Mouse (Mus musculus): ENCODE data around the gene Msh4. TPM values are rescaled to one million over a fixed set of nuclear protein-coding genes. Genes with fewer than 3 reads are reported as not detected.

The Msh4 gene
- polyA plus RNA-seq, 1 experiment from 2014 or later: 0.10 TPM

DNA sequence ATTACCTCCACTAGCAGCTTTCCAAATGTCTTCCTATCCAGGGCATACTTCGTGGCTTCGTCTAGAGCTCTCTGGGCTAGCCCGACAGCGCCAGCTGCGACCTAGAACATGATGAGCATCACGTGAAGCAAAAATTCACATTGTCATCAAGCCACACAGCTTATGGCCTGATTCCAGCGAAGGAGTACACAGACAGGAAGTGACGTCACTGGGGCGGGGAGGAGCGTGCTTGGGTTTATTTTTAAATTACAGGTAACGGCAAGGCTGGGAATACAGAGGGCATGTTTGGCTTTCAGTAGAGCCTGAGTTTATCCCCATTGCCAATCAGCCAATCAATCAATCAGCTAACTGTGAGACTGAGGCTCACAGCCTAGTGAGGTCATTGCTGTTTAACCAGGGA lies 23.6 kb upstream of the Msh4 start:
- 96% methylated on average over 11 of the region's 11 CpGs for WGBS
- H3K27me3 ChIP-seq (ENCODE audit: insufficient read depth, poor library complexity, severe bottlenecking): no peaks in the 10 kb centered on the region
- no peak for DNase-seq (ENCODE audit: low spot score)
- no peaks in the 10 kb centered on the region for H3K4me1 ChIP-seq (replicated peaks)
- H3K27ac ChIP-seq: no peak overlapping the region
- no peak overlapping the region for H3K4me3 ChIP-seq
- H3K36me3 ChIP-seq: peaks cover 84% of the 10 kb centered on the region
- H3K9me3 ChIP-seq: no peaks in the 10 kb centered on the region

GRCm38 (mm10) chr3:153926333-153926732 lies 20.4 kb upstream of the Msh4 start:
- Histone ChIP-seq H3K9me3 (no peaks in the 10 kb centered on the region), H3K4me1 (replicated peaks) (no peaks in the 10 kb centered on the region), H3K27me3 (ENCODE audit: insufficient read depth, poor library complexity, severe bottlenecking) (no peaks in the 10 kb centered on the region), H3K27ac (no peak overlapping the region), H3K36me3 (peaks cover 78% of the 10 kb centered on the region), H3K4me3 (no peak overlapping the region)
- no peak for DNase-seq (ENCODE audit: low spot score)
- WGBS: 91% methylated on average over 7 of the region's 7 CpGs

- WGBS: 94% methylated on average over 10 of the region's 10 CpGs
- no peak for DNase-seq (ENCODE audit: low spot score)
- Histone ChIP-seq H3K27me3 (ENCODE audit: insufficient read depth, poor library complexity, severe bottlenecking) (no peaks in the 10 kb centered on the region), H3K27ac (no peak overlapping the region), H3K9me3 (no peaks in the 10 kb centered on the region), H3K36me3 (peaks cover 42% of the 10 kb centered on the region), H3K4me1 (replicated peaks) (no peaks in the 10 kb centered on the region), H3K4me3 (no peak overlapping the region)
Measured at GRCm38 (mm10) chr3:153921147-153921910, 15.4 kb upstream of the Msh4 start.

DNA sequence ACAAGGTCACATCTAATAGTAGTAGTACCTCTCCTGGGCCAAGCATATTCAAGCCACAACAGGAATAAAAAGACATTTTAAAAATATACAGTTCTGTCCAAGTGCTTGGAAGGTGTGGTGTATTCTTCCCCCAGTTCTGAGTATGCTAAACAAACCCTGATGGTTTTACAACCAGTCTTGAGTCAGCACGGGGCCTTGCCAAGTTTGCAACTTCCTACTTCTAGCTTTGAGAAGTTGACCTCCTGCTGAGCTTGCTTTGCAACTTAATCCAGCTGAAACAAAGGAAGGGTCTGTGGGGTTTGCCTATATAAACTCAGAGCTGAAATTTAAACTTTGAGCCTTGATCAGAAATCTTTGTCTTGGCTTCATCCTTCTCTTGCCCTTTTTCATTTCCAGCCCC lies 11.3 kb upstream of the Msh4 start:
- Histone ChIP-seq H3K36me3 (peaks cover 13% of the 10 kb centered on the region), H3K4me3 (no peak overlapping the region), H3K4me1 (replicated peaks) (peaks cover 11% of the 10 kb centered on the region; the same call in 1 of the 2 replicates), H3K27ac (no peak overlapping the region), H3K27me3 (ENCODE audit: insufficient read depth, poor library complexity, severe bottlenecking) (no peaks in the 10 kb centered on the region), H3K9me3 (no peaks in the 10 kb centered on the region)
- WGBS: 14% methylated on average over 1 of the region's 1 CpGs
- no peak for DNase-seq (ENCODE audit: low spot score)

GRCm38 (mm10) chr3:153913510-153914243 lies 7.7 kb upstream of the Msh4 start:
- 64% methylated on average over 6 of the region's 6 CpGs for WGBS
- DNase-seq (ENCODE audit: low spot score): no peak
- Histone ChIP-seq H3K4me1 (replicated peaks) (peaks cover 43% of the 10 kb centered on the region), H3K27ac (peak overlapping the region; percentile 97), H3K27me3 (ENCODE audit: insufficient read depth, poor library complexity, severe bottlenecking) (no peaks in the 10 kb centered on the region), H3K9me3 (no peaks in the 10 kb centered on the region), H3K4me3 (peak overlapping the region; percentile 96), H3K36me3 (peaks cover 30% of the 10 kb centered on the region)

GRCm38 (mm10) chr3:153912546-153913509 lies 6.9 kb upstream of the Msh4 start, which contains the start of gene Rabggtb:
Rabggtb (minus strand) TSS chr3:153913009.
- 1% methylated on average over 65 of the region's 65 CpGs for WGBS
- no peaks in the 10 kb centered on the region for H3K27me3 ChIP-seq (ENCODE audit: insufficient read depth, poor library complexity, severe bottlenecking)
- H3K4me3 ChIP-seq: peak within 1 kb of the TSS; percentile 96
- peaks cover 46% of the 10 kb centered on the region for H3K4me1 ChIP-seq (replicated peaks)
- peak within 1 kb of the TSS; percentile 97 for H3K27ac ChIP-seq
- H3K9me3 ChIP-seq: no peaks in the 10 kb centered on the region
- H3K36me3 ChIP-seq: peaks cover 39% of the 10 kb centered on the region
- peak; percentile 95 for DNase-seq (ENCODE audit: low spot score)

- Histone ChIP-seq H3K9me3 (no peaks in the 10 kb centered on the region), H3K27ac (peak overlapping the region; percentile 97), H3K27me3 (ENCODE audit: insufficient read depth, poor library complexity, severe bottlenecking) (no peaks in the 10 kb centered on the region), H3K4me3 (peak overlapping the region; percentile 96), H3K36me3 (peaks cover 47% of the 10 kb centered on the region), H3K4me1 (replicated peaks) (peaks cover 46% of the 10 kb centered on the region)
- WGBS: 5% methylated on average over 12 of the region's 12 CpGs
- no peak for DNase-seq (ENCODE audit: low spot score)
Measured at GRCm38 (mm10) chr3:153911882-153912440, 6.0 kb upstream of the Msh4 start.

DNA sequence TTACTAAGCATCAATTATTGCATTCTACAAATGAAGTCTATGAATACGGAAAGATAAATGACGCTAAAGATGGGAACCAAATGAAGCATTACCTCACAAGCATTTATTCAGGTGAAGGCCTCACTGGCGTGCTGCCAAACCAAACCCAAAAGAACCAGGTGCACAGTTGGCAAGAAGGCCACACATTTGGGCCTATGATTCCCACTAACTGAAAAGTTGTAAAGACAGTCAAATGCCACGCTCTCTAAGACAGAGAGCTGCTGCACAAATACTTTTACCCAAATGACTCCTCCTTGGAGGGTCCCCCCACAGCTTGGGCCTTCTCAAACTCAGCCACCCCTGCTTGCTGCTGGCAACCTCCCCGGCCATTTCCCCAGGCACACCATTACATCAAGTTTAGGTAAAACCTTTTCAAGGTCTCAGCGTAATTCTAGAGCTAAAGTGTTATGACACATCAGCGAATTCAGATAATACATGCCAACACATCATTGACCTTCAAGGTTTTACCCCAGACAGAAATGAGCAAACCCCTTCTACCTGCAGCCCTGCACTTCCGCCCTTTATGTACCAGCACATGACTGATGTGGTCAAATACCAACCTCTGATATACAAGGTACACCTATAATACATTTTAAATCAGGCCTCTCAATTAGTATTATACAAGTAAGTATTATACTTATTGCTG lies 5.4 kb upstream of the Msh4 start:
- H3K27me3 ChIP-seq (ENCODE audit: insufficient read depth, poor library complexity, severe bottlenecking): no peaks in the 10 kb centered on the region
- no peak for DNase-seq (ENCODE audit: low spot score)
- H3K9me3 ChIP-seq: no peaks in the 10 kb centered on the region
- H3K27ac ChIP-seq: peak overlapping the region; percentile 97
- peaks cover 53% of the 10 kb centered on the region for H3K36me3 ChIP-seq
- 49% methylated on average over 8 of the region's 8 CpGs for WGBS
- H3K4me3 ChIP-seq: peak overlapping the region; percentile 96
- peaks cover 46% of the 10 kb centered on the region for H3K4me1 ChIP-seq (replicated peaks)

DNA sequence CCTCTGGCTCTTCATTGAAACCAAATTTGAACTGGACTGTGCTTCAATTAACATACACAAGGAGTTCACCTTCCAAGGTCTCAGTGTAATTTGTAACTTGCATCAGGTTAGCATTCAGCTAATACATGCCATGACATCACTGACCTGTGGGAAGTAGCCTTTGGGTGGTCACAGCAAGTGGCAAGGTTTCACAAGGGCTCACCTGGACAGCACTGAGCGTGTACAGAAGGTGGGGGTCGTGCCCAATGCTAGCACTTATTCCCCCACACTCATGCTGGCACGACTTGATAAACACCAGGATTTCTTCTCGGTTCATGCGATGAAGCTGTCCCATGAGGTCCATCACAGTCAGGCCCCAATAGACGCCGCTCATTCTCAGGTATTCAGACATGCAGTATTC lies 4.6 kb upstream of the Msh4 start:
- peak overlapping the region; percentile 96 for H3K4me3 ChIP-seq
- peaks cover 62% of the 10 kb centered on the region for H3K36me3 ChIP-seq
- 82% methylated on average over 7 of the region's 7 CpGs for WGBS
- no peak for DNase-seq (ENCODE audit: low spot score)
- no peaks in the 10 kb centered on the region for H3K27me3 ChIP-seq (ENCODE audit: insufficient read depth, poor library complexity, severe bottlenecking)
- H3K9me3 ChIP-seq: no peaks in the 10 kb centered on the region
- no peak overlapping the region; the same call in 1 of the 2 replicates for H3K27ac ChIP-seq
- peaks cover 46% of the 10 kb centered on the region for H3K4me1 ChIP-seq (replicated peaks)

DNA sequence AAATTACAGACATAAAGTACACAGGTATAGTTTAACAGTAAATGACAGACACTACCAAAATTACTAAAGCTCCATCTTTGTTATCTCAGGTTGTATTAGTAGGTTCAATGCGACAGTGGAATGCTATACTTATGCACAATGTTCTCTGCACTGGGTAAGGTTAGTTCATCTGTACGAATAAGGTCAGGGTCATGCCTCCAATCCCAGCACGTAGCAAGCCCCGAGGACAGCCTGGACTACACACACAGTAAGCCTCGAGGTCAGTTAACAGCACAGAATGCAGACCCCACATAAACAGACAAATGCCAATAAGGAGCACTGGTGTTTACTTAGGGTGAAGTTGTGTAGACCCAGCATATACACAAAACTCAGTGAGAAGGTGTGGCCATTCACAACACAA lies 3.0 kb upstream of the Msh4 start:
- WGBS: 79% methylated on average over 5 of the region's 5 CpGs
- no peak for DNase-seq (ENCODE audit: low spot score)
- Histone ChIP-seq H3K36me3 (peaks cover 78% of the 10 kb centered on the region), H3K27me3 (ENCODE audit: insufficient read depth, poor library complexity, severe bottlenecking) (no peaks in the 10 kb centered on the region), H3K27ac (no peak overlapping the region), H3K4me1 (replicated peaks) (peaks cover 45% of the 10 kb centered on the region), H3K9me3 (no peaks in the 10 kb centered on the region), H3K4me3 (no peak overlapping the region)

DNA sequence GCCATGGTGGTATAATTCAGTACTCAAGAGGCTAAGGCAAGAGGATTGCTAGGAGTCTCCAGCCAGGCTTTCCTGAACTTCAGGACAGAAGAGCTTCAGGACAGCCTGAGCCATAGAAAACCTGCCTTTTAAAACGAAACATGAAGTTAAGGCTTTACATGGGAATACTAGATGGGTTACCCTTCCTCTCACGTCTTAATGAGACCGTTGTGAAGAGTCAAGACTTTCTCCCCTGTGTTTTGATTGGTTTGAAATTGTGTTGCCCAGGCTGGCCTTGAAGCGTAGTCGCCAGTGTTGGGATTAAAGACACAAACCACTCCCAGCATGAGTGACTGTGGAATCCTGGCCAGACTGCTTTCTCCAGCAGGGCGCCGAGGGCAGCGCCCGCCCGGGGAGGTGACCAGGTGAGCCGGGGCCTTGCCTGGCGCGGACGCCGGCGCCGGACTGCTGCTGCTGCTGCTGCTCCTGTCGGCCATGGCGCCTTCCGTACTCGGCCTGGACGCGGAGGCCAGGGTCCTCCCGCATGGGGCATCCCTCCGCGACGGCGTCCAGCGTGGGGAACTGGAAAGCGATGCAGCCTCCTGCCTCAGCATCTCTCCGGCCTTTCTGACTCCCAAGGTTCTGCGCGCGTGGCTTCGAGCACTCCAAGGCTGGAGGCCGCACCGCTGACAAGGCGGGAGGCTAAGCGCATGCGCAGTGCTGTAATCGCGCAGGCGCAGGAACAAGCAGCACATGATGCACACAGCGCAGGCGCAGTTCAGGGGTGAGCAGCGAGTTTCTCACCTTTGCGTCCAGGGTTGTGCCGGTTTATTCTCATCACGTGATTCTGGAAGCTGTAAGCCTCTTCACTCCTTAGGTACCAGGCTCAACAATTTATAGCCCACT lies 445 bp downstream of the Msh4 start:
- no peaks in the 10 kb centered on the region for H3K9me3 ChIP-seq
- no peaks in the 10 kb centered on the region for H3K27me3 ChIP-seq (ENCODE audit: insufficient read depth, poor library complexity, severe bottlenecking)
- H3K4me3 ChIP-seq: no peak overlapping the region
- peaks cover 22% of the 10 kb centered on the region for H3K4me1 ChIP-seq (replicated peaks)
- no peak overlapping the region for H3K27ac ChIP-seq
- peak; percentile 27 for DNase-seq (ENCODE audit: low spot score)
- H3K36me3 ChIP-seq: peaks cover 75% of the 10 kb centered on the region
- 85% methylated on average over 49 of the region's 49 CpGs for WGBS

Measured in hindbrain, embryonic 10.5 days (tissue).